Mouse (Mus musculus) brain, adult 2 months (tissue): ENCODE data around the gene Jmjd8.

Experiments used
- DNase-seq: peaks from one replicate; pipeline ENCODE4 v3.0.0; 2011; ENCODE audit warnings: low read depth, low spot score

Gene Jmjd8

GRCm38 (mm10) chr17:25877741-25878610 is 49.3 kb downstream of the Jmjd8 start:
- DNase-seq: no peak

GRCm38 (mm10) chr17:25878611-25879180 is 50.0 kb downstream of the Jmjd8 start:
- no peak for DNase-seq

GRCm38 (mm10) chr17:25879261-25879660 is 50.6 kb downstream of the Jmjd8 start:
- peak; percentile 65 for DNase-seq

- no peak for DNase-seq
Observed at GRCm38 (mm10) chr17:25879750-25880149, 51.1 kb downstream of the Jmjd8 start.

GRCm38 (mm10) chr17:25880196-25880910 is 51.7 kb downstream of the Jmjd8 start, which contains the start of gene Wfikkn1:
Gene Wfikkn1 (minus strand): TSS chr17:25880858.
- DNase-seq: peak; percentile 48

GRCm38 (mm10) chr17:25880913-25881641 is 52.4 kb downstream of the Jmjd8 start:
- no peak for DNase-seq
